Mouse (Mus musculus) brain, embryonic 14.5 days (tissue): ENCODE measurements around the gene Cxcl10.

Experiments used
- CTCF ChIP-seq: fragments of 200-500 bp; IDR thresholded peaks from 2 replicates; pipeline ENCODE4 v1.5.1; 2012; ENCODE audit warnings: inconsistent platforms, mild to moderate bottlenecking, moderate library complexity, borderline replicate concordance; ENCODE audit not compliant: insufficient read depth, insufficient read length; ENCODE audit errors: extremely low read depth
- POLR2A ChIP-seq: fragments of 200-500 bp; IDR thresholded peaks from 2 replicates; pipeline ENCODE4 v1.6.1; 2012; ENCODE audit warnings: mild to moderate bottlenecking, inconsistent platforms, borderline replicate concordance; ENCODE audit not compliant: poor library complexity, insufficient read depth, insufficient read length, severe bottlenecking; ENCODE audit errors: extremely low read depth

DNA sequence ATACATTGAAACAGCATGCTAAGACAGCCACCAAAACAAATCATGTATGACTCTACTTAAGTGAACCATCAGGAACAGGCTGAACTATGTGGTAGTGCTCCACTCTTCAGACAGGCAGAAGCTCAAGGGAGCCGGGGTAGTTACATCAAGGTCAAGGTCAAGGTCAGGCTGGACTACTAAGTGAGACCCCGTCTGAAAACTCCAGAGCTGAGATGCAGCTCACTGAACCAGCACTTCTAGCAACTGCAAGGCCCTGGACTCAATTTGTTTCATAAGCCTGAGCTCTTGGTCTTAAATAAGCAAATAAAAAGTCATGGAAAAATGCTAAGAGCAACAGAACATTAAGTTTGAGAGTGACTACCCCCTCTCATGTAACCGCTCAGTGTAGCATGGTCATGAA is 44.4 kb downstream of the Cxcl10 start:
- TF ChIP-seq POLR2A, result no peak
- no peak for TF ChIP-seq CTCF
